Mouse (Mus musculus) erythroblast, embryonic 14.5 days (primary cell): Measurements from ENCODE around the gene Ppp1r1c. TPM values are rescaled to one million over a fixed set of nuclear protein-coding genes. Genes with fewer than 3 reads are reported as not detected.
"Not testable (repeated sequence)": the region's sequence is repeated elsewhere in the genome, so short reads cannot be mapped to it uniquely, and the experiment has no call there.

Experiments
- H3K27me3 ChIP-seq: 2 replicates; pipeline ENCODE4 v1.6.1; 2012; ENCODE audit warnings: inconsistent platforms; ENCODE audit not compliant: control insufficient read depth
- H3K36me3 ChIP-seq: 2 replicates; pipeline ENCODE4 v1.6.1; 2012; ENCODE audit warnings: mild to moderate bottlenecking, inconsistent platforms; ENCODE audit not compliant: control insufficient read depth
- H3K4me1 ChIP-seq: 2 replicates; pipeline ENCODE4 v1.6.1; 2012; ENCODE audit warnings: inconsistent platforms; ENCODE audit not compliant: control insufficient read depth
- H3K4me3 ChIP-seq: replicated peaks from 2 replicates; pipeline ENCODE3; 2012; ENCODE audit warnings: moderate library complexity, mild to moderate bottlenecking, inconsistent platforms
- H3K9me3 ChIP-seq: 2 replicates; pipeline ENCODE4 v1.6.1; 2012; ENCODE audit warnings: low read length, inconsistent platforms, mixed read lengths; ENCODE audit not compliant: control insufficient read depth
- GATA1 ChIP-seq: IDR thresholded peaks from 2 replicates; pipeline ENCODE4 v1.6.1; 2012; ENCODE audit warnings: low read length, inconsistent platforms, mixed read lengths
- TAL1 ChIP-seq: IDR thresholded peaks from 3 replicates; pipeline ENCODE4 v1.6.1; 2012; ENCODE audit warnings: low read length, inconsistent platforms, mixed read lengths
- polyA plus RNA-seq: library from polyadenylated mRNA; stranded (reverse); fragments of >175 nt; gene quantifications from 2 replicates; pipeline ENCODE4 v1.2.3, GENCODE M21; 2012

The Ppp1r1c gene
- polyA plus RNA-seq, 1 experiment: not detected

DNA sequence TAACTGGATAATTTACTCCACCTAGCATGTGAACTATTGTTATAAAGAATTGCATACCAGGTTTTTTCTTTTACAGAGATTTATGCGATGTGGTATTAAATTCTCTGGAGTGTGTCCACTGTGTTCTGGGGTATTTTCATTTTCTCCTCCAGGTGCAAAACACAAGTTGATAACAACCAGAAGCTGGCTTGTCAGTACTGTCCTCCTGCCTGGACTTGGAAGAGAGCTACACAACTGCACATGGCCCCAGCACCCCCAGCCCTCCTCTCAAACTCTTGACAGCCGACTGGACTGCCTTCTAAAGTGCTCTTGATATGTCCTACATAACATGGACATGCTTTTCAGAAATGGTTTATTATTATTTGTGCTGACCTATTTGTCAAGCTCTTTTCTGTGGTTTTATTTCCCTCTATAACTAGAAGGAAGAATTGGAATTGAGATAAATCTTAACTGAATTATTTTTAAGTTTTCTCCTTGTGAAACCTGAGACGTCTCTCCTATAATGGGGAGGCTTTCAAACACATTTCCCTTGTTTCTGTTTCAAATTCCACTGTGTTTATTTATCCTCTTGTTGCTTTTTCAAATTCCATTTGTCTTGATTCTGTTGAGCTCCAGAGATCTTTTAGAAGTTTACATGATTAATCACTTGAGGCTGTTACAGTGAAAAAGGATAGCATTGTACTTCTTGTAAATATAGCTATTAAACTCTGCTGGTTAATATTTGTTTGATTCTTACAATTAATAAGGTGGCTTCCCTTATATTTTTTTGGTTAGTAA lies 108.3 kb downstream of the Ppp1r1c start:
- no peaks in the 10 kb centered on the region for H3K27me3 ChIP-seq
- no peak for TF ChIP-seq GATA1
- no peak for TF ChIP-seq TAL1
- no peak overlapping the region for H3K4me3 ChIP-seq
- no peaks in the 10 kb centered on the region for H3K36me3 ChIP-seq
- no peaks in the 10 kb centered on the region for H3K4me1 ChIP-seq
- no peaks in the 10 kb centered on the region for H3K9me3 ChIP-seq

DNA sequence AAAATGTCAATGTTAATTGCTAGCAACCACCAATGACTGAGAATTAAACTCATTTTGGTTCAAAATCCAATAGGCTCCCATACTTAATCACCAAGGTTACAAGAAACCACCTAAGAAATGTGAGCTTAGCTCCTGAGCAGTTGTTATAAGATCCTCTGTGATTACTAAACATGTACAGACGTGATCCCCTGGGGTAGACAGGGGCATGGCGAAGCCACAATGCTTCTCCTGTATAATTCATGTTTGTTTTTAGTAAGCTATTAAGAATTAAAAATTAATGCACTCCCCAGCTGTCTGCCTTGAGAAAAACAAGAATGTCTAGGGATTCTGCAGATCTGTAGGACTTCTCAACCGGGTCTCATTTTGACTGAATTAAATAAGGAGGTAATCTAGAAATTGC lies 112.0 kb downstream of the Ppp1r1c start:
- H3K36me3 ChIP-seq: no peaks in the 10 kb centered on the region
- TF ChIP-seq GATA1 (no peak), TAL1 (no peak)

GRCm38 (mm10) chr2:79825853-79826252 lies 118.3 kb downstream of the Ppp1r1c start:
- TF ChIP-seq GATA1: no peak
- TF ChIP-seq TAL1: no peak
- no peaks in the 10 kb centered on the region for H3K4me1 ChIP-seq
- no peaks in the 10 kb centered on the region for H3K27me3 ChIP-seq
- H3K36me3 ChIP-seq: no peaks in the 10 kb centered on the region
- no peaks in the 10 kb centered on the region for H3K9me3 ChIP-seq
- no peak overlapping the region for H3K4me3 ChIP-seq

More for the DNA sequence above, 112.0 kb downstream of the Ppp1r1c start:
- H3K9me3 ChIP-seq: no peaks in the 10 kb centered on the region
- H3K27me3 ChIP-seq: no peaks in the 10 kb centered on the region
- no peaks in the 10 kb centered on the region for H3K4me1 ChIP-seq
- H3K4me3 ChIP-seq: no peak overlapping the region

- H3K4me1 ChIP-seq: no peaks in the 10 kb centered on the region
- no peaks in the 10 kb centered on the region for H3K36me3 ChIP-seq
- H3K4me3 ChIP-seq: no peak overlapping the region
- H3K27me3 ChIP-seq: no peaks in the 10 kb centered on the region
- TF ChIP-seq GATA1: no peak
- no peak for TF ChIP-seq TAL1
- no peaks in the 10 kb centered on the region for H3K9me3 ChIP-seq
These were observed 131.5 kb downstream of the Ppp1r1c start for GRCm38 (mm10) chr2:79839090-79839489.

DNA sequence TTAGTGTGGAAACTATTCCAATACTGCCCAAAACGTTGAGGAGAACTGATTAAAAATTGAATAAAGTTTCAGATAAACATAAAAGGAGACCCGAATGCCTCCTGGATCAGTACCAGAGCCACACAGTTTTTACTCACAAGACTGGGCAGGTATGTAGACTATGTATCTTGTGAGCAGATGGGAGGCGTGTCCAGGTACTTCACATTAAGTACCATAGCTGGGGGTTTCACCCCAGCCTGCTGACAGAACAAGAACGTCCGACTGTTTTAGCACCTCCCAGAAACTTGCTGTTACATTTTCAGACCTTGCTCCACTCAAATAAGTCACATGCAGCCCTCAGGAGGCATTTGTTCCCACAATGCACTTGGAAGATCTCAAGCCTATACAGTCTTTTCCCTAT lies 131.9 kb downstream of the Ppp1r1c start:
- H3K4me1 ChIP-seq: no peaks in the 10 kb centered on the region
- TF ChIP-seq GATA1: no peak
- no peak for TF ChIP-seq TAL1
- H3K4me3 ChIP-seq: no peak overlapping the region
- H3K36me3 ChIP-seq: no peaks in the 10 kb centered on the region
- no peaks in the 10 kb centered on the region for H3K27me3 ChIP-seq
- no peaks in the 10 kb centered on the region for H3K9me3 ChIP-seq

DNA sequence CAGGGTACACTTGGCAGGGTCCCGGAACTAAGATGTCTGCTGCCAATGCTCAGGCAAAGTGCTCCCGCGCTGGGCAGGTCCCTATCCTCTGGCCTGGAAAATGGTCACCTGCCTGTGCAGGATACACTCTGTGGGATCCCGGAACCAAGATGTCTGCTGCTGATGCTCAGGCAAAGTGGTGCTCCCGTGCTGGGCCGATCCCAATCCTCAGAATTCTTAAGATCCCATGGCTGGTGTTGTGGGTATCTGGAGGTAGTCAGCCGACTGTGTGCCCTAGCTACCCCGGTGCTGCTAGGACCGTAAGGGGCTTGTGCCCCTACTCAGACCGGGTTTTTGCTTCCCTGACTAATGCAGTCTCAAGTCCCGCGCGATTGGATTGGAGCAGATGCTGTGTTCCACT lies 139.8 kb downstream of the Ppp1r1c start:
- H3K27me3 ChIP-seq, H3K4me3 ChIP-seq, H3K36me3 ChIP-seq, H3K9me3 ChIP-seq, H3K4me1 ChIP-seq: not testable (repeated sequence)

GRCm38 (mm10) chr2:79856874-79857273 lies 149.3 kb downstream of the Ppp1r1c start:
- Histone ChIP-seq H3K4me3 (no peak overlapping the region), H3K27me3 (no peaks in the 10 kb centered on the region), H3K36me3 (no peaks in the 10 kb centered on the region), H3K9me3 (no peaks in the 10 kb centered on the region), H3K4me1 (no peaks in the 10 kb centered on the region)
- TF ChIP-seq GATA1 (no peak), TAL1 (no peak)

DNA sequence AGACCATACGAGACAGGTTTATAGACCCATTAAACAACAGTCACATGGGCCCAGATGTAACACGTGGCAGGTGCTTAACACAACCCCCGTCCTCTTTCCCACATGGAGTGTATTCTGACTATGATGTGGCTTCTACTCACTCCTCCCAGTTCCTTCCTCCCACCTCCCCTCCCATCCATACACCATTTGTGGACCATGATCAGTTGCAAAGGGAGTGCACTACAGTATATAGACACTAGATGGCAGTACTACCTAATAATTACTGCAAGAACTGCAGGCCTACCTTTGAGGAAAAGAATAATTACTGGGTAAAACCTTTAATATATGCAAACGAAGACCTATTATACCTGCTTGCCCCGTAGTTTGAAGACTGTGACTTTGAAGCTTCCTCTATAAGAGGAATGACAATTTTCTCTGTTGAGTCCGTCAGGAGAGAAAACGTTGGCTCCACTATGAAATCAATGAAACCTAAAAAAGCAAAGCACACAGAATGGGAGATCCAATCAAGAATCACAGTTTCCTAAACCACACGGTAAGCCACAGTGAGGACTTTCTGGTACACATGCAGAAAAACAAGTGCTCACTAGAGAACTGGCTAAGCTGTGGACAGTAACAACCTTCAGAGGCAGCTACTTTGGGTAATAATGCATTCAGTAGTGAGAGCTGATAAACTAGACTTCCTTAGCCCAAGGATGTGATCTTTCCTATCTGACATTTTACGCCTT lies 157.9 kb downstream of the Ppp1r1c start:
- no peaks in the 10 kb centered on the region for H3K36me3 ChIP-seq
- TF ChIP-seq GATA1 (no peak), TAL1 (no peak)

More for the DNA sequence above, 157.9 kb downstream of the Ppp1r1c start:
- Histone ChIP-seq H3K27me3 (no peaks in the 10 kb centered on the region), H3K4me3 (no peak overlapping the region), H3K4me1 (no peaks in the 10 kb centered on the region), H3K9me3 (no peaks in the 10 kb centered on the region)

Other genes with a start within 250 kb of the Ppp1r1c start
- 0.02 and 0.10 TPM in 2 replicates for gene Itprid2, start 72.4 kb upstream of the Ppp1r1c start, polyA plus RNA-seq